14 mouse cellular contexts compared by ENCODE assay signal in genomic region chr6:90760886-90761285, GRCm38 (mm10).
DNase-seq lines count a peak whose midpoint lies in the region; ATAC-seq and TF ChIP-seq lines count a peak whose summit lies in the region.
"Had no signal": no experiment of that assay in that cellular context is flagged by ENCODE, and none has a peak within 500 bp of the region (broad histone marks: within the 10 kb centered on the region; RNA-seq: fewer than 3 reads in every experiment).

No protein-coding gene starts in this region.

- no peak overlapping the region for H3K4me3 ChIP-seq in forebrain, embryonic 10.5 days
- no peak overlapping the region for H3K4me3 ChIP-seq in forebrain, embryonic 11.5 days (ENCODE audit: low read depth, low read length)
- no peak overlapping the region for H3K4me3 ChIP-seq in layer of hippocampus, adult 2 months
- no peak overlapping the region for H3K4me3 ChIP-seq in bone marrow, adult 2 months (replicated peaks; ENCODE audit: control insufficient read depth, low read depth, low read length)
- H3K4me3 ChIP-seq in liver, embryonic 12.5 days = no peak overlapping the region
- H3K4me3 ChIP-seq: kidney, embryonic 15.5 days; limb, embryonic 13.5 days; megakaryocyte, embryonic 14.5 days had no signal

- H3K4me1 ChIP-seq in forebrain, embryonic 10.5 days = peaks cover 53% of the 10 kb centered on the region
- peaks cover 5% of the 10 kb centered on the region for H3K4me1 ChIP-seq in forebrain, embryonic 11.5 days (replicated peaks; ENCODE audit: control insufficient read depth, insufficient read depth, low read length)
- H3K4me1 ChIP-seq in bone marrow, adult 2 months (ENCODE audit: control insufficient read depth, insufficient read depth, low read length) = peaks cover 19% of the 10 kb centered on the region
- peaks cover 21% of the 10 kb centered on the region; the same call in 1 of the 2 replicates for H3K4me1 ChIP-seq in liver, embryonic 12.5 days

- no peaks in the 10 kb centered on the region for H3K9me3 ChIP-seq in forebrain, embryonic 10.5 days
- no peaks in the 10 kb centered on the region for H3K9me3 ChIP-seq in forebrain, embryonic 11.5 days (ENCODE audit: control insufficient read depth, low read length)
- no peaks in the 10 kb centered on the region for H3K9me3 ChIP-seq in liver, embryonic 12.5 days (replicated peaks)
- H3K9me3 ChIP-seq: kidney, embryonic 15.5 days; limb, embryonic 13.5 days; megakaryocyte, embryonic 14.5 days had no signal

- ATAC-seq in forebrain, embryonic 11.5 days (replicated peaks; ENCODE audit: low FRiP score) = no peak
- ATAC-seq in liver, embryonic 12.5 days = no peak

- no peak for DNase-seq in forebrain, embryonic 10.5 days (ENCODE audit: extremely low spot score, low spot score)
- DNase-seq in forebrain, embryonic 11.5 days (ENCODE audit: low spot score) = no peak
- DNase-seq in layer of hippocampus, adult 2 months (ENCODE audit: low spot score in 2 of 2) = no peak
- no peak for DNase-seq in layer of hippocampus, postnatal 36 days
- peak; percentile 84 for DNase-seq in 3T3-L1 (ENCODE audit: low read depth, low spot score)
- DNase-seq: adrenal gland, adult 8-10 months; cerebellum, adult 9-10 months; right cerebral cortex, postnatal 14 days; thymus, postnatal 4 days had no signal

- no peak for TF ChIP-seq POLR2A in bone marrow, adult 2 months (IDR thresholded peaks at IDR 0.05; ENCODE audit: borderline replicate concordance, control insufficient read depth, low read depth, low read length)

- no peak for TF ChIP-seq CTCF in layer of hippocampus, adult 2 months (conservative IDR thresholded peaks at IDR 0.05)
- TF ChIP-seq CTCF in bone marrow, adult 2 months (IDR thresholded peaks at IDR 0.05; ENCODE audit: control insufficient read depth, insufficient read depth, low read length) = no peak

- H3K9ac ChIP-seq in forebrain, embryonic 11.5 days (ENCODE audit: low read length) = no peak overlapping the region; the same call in 1 of the 2 replicates
- no peak overlapping the region for H3K9ac ChIP-seq in liver, embryonic 12.5 days
- H3K9ac ChIP-seq: kidney, embryonic 15.5 days; limb, embryonic 13.5 days had no signal

- H3K4me2 ChIP-seq in forebrain, embryonic 11.5 days (ENCODE audit: low read depth, low read length, severe bottlenecking) = no peak overlapping the region
- H3K4me2 ChIP-seq in liver, embryonic 12.5 days = no peak overlapping the region
- H3K4me2 ChIP-seq: kidney, embryonic 15.5 days; limb, embryonic 13.5 days had no signal

- H3K27me3 ChIP-seq in forebrain, embryonic 10.5 days (ENCODE audit: poor library complexity, severe bottlenecking) = no peaks in the 10 kb centered on the region
- H3K27me3 ChIP-seq in forebrain, embryonic 11.5 days (ENCODE audit: control insufficient read depth, insufficient read depth, low read length) = no peaks in the 10 kb centered on the region
- H3K27me3 ChIP-seq in liver, embryonic 12.5 days (replicated peaks) = no peaks in the 10 kb centered on the region; the same call in 1 of the 2 replicates
- H3K27me3 ChIP-seq: kidney, embryonic 15.5 days; limb, embryonic 13.5 days had no signal

- 0 out of 2 replicates have a peak overlapping the region, but pooled peaks have one; percentile 12 for H3K27ac ChIP-seq in forebrain, embryonic 10.5 days
- no peak overlapping the region for H3K27ac ChIP-seq in forebrain, embryonic 11.5 days (ENCODE audit: low read depth, low read length)
- H3K27ac ChIP-seq in layer of hippocampus, adult 2 months = peak overlapping the region; percentile 48
- peak overlapping the region; percentile 15; the same call in 1 of the 2 replicates for H3K27ac ChIP-seq in bone marrow, adult 2 months (ENCODE audit: control insufficient read depth, insufficient read depth, low read depth, low read length, poor library complexity)
- H3K27ac ChIP-seq in liver, embryonic 12.5 days = no peak overlapping the region
- H3K27ac ChIP-seq: kidney, embryonic 15.5 days; limb, embryonic 13.5 days had no signal

- H3K36me3 ChIP-seq in forebrain, embryonic 10.5 days (replicated peaks) = peaks cover 15% of the 10 kb centered on the region; the same call in 1 of the 2 replicates
- H3K36me3 ChIP-seq in forebrain, embryonic 11.5 days (ENCODE audit: control insufficient read depth, insufficient read depth, low read length) = no peaks in the 10 kb centered on the region
- no peaks in the 10 kb centered on the region for H3K36me3 ChIP-seq in liver, embryonic 12.5 days
- H3K36me3 ChIP-seq: kidney, embryonic 15.5 days; limb, embryonic 13.5 days had no signal

- WGBS in forebrain, embryonic 10.5 days = 68% methylated on average over 5 of the region's 5 CpGs
- WGBS in forebrain, embryonic 11.5 days = 59% methylated on average over 5 of the region's 5 CpGs
- 31% methylated on average over 5 of the region's 5 CpGs for WGBS in bone marrow, adult 2 months
- WGBS in liver, embryonic 12.5 days (ENCODE audit: insufficient replicate concordance) = 39% methylated on average over 5 of the region's 5 CpGs

Comparison
In these comparisons a context has a peak if more than half of its experiments do, and no peak if none do; other contexts are left out.
1. H3K27ac ChIP-seq: peak in forebrain, embryonic 10.5 days (single experiment), layer of hippocampus, adult 2 months (single experiment) and bone marrow, adult 2 months (single experiment); none in forebrain, embryonic 11.5 days (single experiment) and liver, embryonic 12.5 days (single experiment).